Mouse (Mus musculus): ENCODE measurements at regions not wholly inside any gene's neighbourhood (a gene's known extent, or its start where the extent isn't known, plus 50 kb on each side); places are given as distances from the start of the nearest gene placed in this dataset.

- TF ChIP-seq CTCF (IDR thresholded peaks at IDR 0.05; ENCODE audit: control insufficient read depth, insufficient read depth, insufficient read length) (no peak), MYOD1 (IDR thresholded peaks at IDR 0.05; ENCODE audit: control insufficient read depth, insufficient read length, low read depth) (no peak), MAX (IDR thresholded peaks at IDR 0.05) (no peak), USF1 (IDR thresholded peaks at IDR 0.05; ENCODE audit: low read depth) (no peak)
Observed at GRCm38 (mm10) chr2:117614772-117615171, 272.0 kb upstream of the Rasgrp1 start.

Measured in C2C12 (cell line).